Comparison of ENCODE assay signal across 8 mouse cellular contexts in the genomic region with DNA sequence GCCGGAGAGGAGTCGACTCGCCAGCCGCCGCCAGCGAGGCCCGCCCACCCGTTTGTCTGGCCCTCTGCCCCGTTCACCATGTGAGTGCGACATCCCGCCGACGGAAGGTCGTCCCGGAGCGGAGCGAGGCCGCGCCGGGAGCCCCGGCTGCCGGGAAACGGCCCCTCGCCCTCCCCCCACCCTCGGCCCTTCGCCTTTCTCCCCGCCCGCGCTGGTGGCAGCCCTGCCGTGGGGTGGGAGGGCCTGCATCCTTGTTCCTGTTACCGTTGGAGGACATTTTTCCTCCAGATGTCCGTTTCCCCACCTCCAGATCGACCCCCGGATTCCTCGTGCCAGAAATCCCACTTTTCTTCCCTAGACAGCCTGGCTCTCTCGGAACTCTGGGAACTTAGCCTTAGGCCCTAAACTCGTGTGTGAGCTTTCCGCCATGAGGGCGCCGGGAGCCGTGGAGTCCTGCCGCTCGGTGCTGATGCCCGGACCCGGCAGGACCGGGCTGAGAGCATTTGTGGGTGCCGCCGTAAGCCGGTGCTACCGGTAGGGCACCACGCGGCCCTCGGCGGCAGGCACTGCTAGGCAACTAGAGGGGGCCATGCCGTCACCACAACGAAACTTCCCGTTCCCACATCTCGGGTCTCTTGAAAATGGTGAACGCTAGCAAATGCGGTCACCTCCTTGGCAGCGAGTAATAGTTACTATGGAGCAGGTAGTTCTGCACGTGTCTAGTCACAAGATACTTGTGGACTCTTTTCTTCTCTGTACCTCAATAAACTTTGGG. TPM values are rescaled to one million over a fixed set of nuclear protein-coding genes. Genes with fewer than 3 reads are reported as not detected.
DNase-seq lines count a peak whose midpoint lies in the region; ATAC-seq and TF ChIP-seq lines count a peak whose summit lies in the region.

No protein-coding gene starts in this region.

- ATAC-seq in G1E (ENCODE audit: extremely low read depth, insufficient number of reproducible peaks, low FRiP score, poor library complexity, severe bottlenecking), result no peak
- peak; percentile 14; the same call in 1 of the 2 replicates for ATAC-seq in hindbrain, embryonic 15.5 days (ENCODE audit: low FRiP score, low read depth)
- peak; percentile 78 for ATAC-seq in megakaryocyte, adult 5-6 weeks (ENCODE audit: poor library complexity, severe bottlenecking)

- no peaks in the 10 kb centered on the region for H3K27me3 ChIP-seq in G1E (ENCODE audit: insufficient read depth, low read length)
- no peaks in the 10 kb centered on the region for H3K27me3 ChIP-seq in hindbrain, embryonic 15.5 days

- peak; percentile 64 for DNase-seq in G1E (ENCODE audit: low spot score)
- DNase-seq in frontal cortex, postnatal 10 days (ENCODE audit: low spot score in 2 of 2), result peak; percentile 47 to 52
- peak; percentile 33 to 43 for DNase-seq in left cerebral cortex, adult 8-10 months (ENCODE audit: low spot score in 2 of 2)
- DNase-seq in right cerebral cortex, postnatal 25 days, result peak; percentile 51
- DNase-seq in Muller cell, postnatal 12 days (ENCODE audit: inconsistent ontology term), result no peak

- peaks cover 31% of the 10 kb centered on the region for H3K36me3 ChIP-seq in G1E (replicated peaks)
- no peaks in the 10 kb centered on the region for H3K36me3 ChIP-seq in hindbrain, embryonic 15.5 days

- no peak for TF ChIP-seq CTCF in G1E (IDR thresholded peaks at IDR 0.05; ENCODE audit: low read depth, low read length)

- H3K27ac ChIP-seq in brown adipose tissue, adult 24 weeks (replicated peaks; ENCODE audit: low read depth, low read length), result peak overlapping the region; percentile 89
- H3K27ac ChIP-seq in hindbrain, embryonic 15.5 days (replicated peaks), result peak overlapping the region; percentile 96

- no peaks in the 10 kb centered on the region for H3K9me3 ChIP-seq in G1E (replicated peaks)
- no peaks in the 10 kb centered on the region for H3K9me3 ChIP-seq in hindbrain, embryonic 15.5 days

- peaks cover 46% of the 10 kb centered on the region for H3K4me1 ChIP-seq in G1E (ENCODE audit: insufficient read depth, low read depth, low read length)
- peaks cover 7% of the 10 kb centered on the region for H3K4me1 ChIP-seq in brown adipose tissue, adult 24 weeks (ENCODE audit: control insufficient read depth, insufficient read depth, insufficient read length, low read length)
- H3K4me1 ChIP-seq in hindbrain, embryonic 15.5 days (replicated peaks), result peaks cover 31% of the 10 kb centered on the region

- peak overlapping the region; percentile 95 for H3K4me3 ChIP-seq in G1E (ENCODE audit: low read depth, low read length)
- peak overlapping the region; percentile 87 for H3K4me3 ChIP-seq in brown adipose tissue, adult 24 weeks (ENCODE audit: insufficient read depth, low read depth, low read length)
- H3K4me3 ChIP-seq in hindbrain, embryonic 15.5 days, result peak overlapping the region; percentile 83

- H3K9ac ChIP-seq in hindbrain, embryonic 15.5 days, result peak overlapping the region; percentile 78

- peak overlapping the region; percentile 71 for H3K4me2 ChIP-seq in hindbrain, embryonic 15.5 days

- WGBS in hindbrain, embryonic 15.5 days, result under 1% methylated on average over 61 of the region's 62 CpGs

RNA-seq across cellular contexts. Expression of a gene that starts 0.6 kb away (rescaled TPM):
- 209 and 228 TPM in 2 replicates for total RNA-seq in G1E (2014; fragmentation: Nextera tagmentation)
- 269 and 315 TPM in 2 replicates for total RNA-seq in G1E (2017)
- polyA plus RNA-seq in G1E (2012), result 268 and 269 TPM in 2 replicates
- polyA plus RNA-seq in brown adipose tissue, adult 24 weeks (2012; ENCODE audit: insufficient read depth, insufficient read length, missing spikeins), result 107 and 147 TPM in 2 replicates
- 371 and 395 TPM in 2 replicates for polyA plus RNA-seq in hindbrain, embryonic 15.5 days (2015; fragmentation: Nextera tagmentation; extraction: Ambion mirVana)
- total RNA-seq in left cerebral cortex, adult 8-10 months (2022), result 100 to 1,000 TPM; 118 to 126 (median 124) TPM
- 118 and 120 TPM in 2 replicates for total RNA-seq in megakaryocyte, adult 5-6 weeks (2015)
- 140 and 162 TPM in 2 replicates for total RNA-seq in megakaryocyte, adult 5-6 weeks (2017)

RNA-seq across cellular contexts. Expression of a gene that starts 23.7 kb away (rescaled TPM):
- total RNA-seq in G1E (2014; fragmentation: Nextera tagmentation) (2,076 and 2,077 TPM in 2 replicates), G1E (2017) (2,841 and 2,974 TPM in 2 replicates)
- polyA plus RNA-seq in G1E (2012), result 1,412 and 1,783 TPM in 2 replicates
- 9,036 and 9,352 TPM in 2 replicates for polyA plus RNA-seq in brown adipose tissue, adult 24 weeks (2012; ENCODE audit: insufficient read depth, insufficient read length, missing spikeins)
- polyA plus RNA-seq in hindbrain, embryonic 15.5 days (2015; fragmentation: Nextera tagmentation; extraction: Ambion mirVana), result 2,267 and 2,290 TPM in 2 replicates
- total RNA-seq in left cerebral cortex, adult 8-10 months (2022), result 1,000 to 10,000 TPM; 1,625 to 1,859 (median 1,782) TPM
- 902 and 936 TPM in 2 replicates for total RNA-seq in megakaryocyte, adult 5-6 weeks (2015)
- total RNA-seq in megakaryocyte, adult 5-6 weeks (2017), result 1,533 and 1,600 TPM in 2 replicates

RNA-seq across cellular contexts. Expression of a gene that starts 24.0 kb away (rescaled TPM):
- total RNA-seq in G1E (2014; fragmentation: Nextera tagmentation) (544 and 609 TPM in 2 replicates), G1E (2017) (1,963 and 1,995 TPM in 2 replicates)
- polyA plus RNA-seq in G1E (2012), result 99.4 and 167 TPM in 2 replicates
- polyA plus RNA-seq in brown adipose tissue, adult 24 weeks (2012; ENCODE audit: insufficient read depth, insufficient read length, missing spikeins), result 592 and 593 TPM in 2 replicates
- polyA plus RNA-seq in hindbrain, embryonic 15.5 days (2015; fragmentation: Nextera tagmentation; extraction: Ambion mirVana), result 494 and 518 TPM in 2 replicates
- 100 to 1,000 TPM; 335 to 362 (median 360) TPM for total RNA-seq in left cerebral cortex, adult 8-10 months (2022)
- total RNA-seq in megakaryocyte, adult 5-6 weeks (2015), result 699 and 796 TPM in 2 replicates
- total RNA-seq in megakaryocyte, adult 5-6 weeks (2017), result 1,510 and 1,709 TPM in 2 replicates

RNA-seq across cellular contexts. Expression of a gene that starts 32.0 kb away (rescaled TPM):
- 102 and 116 TPM in 2 replicates for total RNA-seq in G1E (2014; fragmentation: Nextera tagmentation)
- total RNA-seq in G1E (2017), result 14.8 and 16.6 TPM in 2 replicates
- polyA plus RNA-seq in G1E (2012), result 24.8 and 34.7 TPM in 2 replicates
- 15.1 and 16.0 TPM in 2 replicates for polyA plus RNA-seq in brown adipose tissue, adult 24 weeks (2012; ENCODE audit: insufficient read depth, insufficient read length, missing spikeins)
- polyA plus RNA-seq in hindbrain, embryonic 15.5 days (2015; fragmentation: Nextera tagmentation; extraction: Ambion mirVana), result 8.1 and 8.3 TPM in 2 replicates
- 10 to 100 TPM; 36.4 to 39.1 (median 38.4) TPM for total RNA-seq in left cerebral cortex, adult 8-10 months (2022)
- 51.3 and 53.5 TPM in 2 replicates for total RNA-seq in megakaryocyte, adult 5-6 weeks (2015)
- total RNA-seq in megakaryocyte, adult 5-6 weeks (2017), result 21.3 and 27.4 TPM in 2 replicates

RNA-seq across cellular contexts. Expression of a gene that starts 44.4 kb away (rescaled TPM):
- 83.3 and 97.0 TPM in 2 replicates for total RNA-seq in G1E (2014; fragmentation: Nextera tagmentation)
- total RNA-seq in G1E (2017), result 134 TPM in 2 replicates
- polyA plus RNA-seq in G1E (2012), result 3.7 and 5.8 TPM in 2 replicates
- polyA plus RNA-seq in brown adipose tissue, adult 24 weeks (2012; ENCODE audit: insufficient read depth, insufficient read length, missing spikeins), result 3.0 and 4.1 TPM in 2 replicates
- 35.2 and 40.3 TPM in 2 replicates for polyA plus RNA-seq in hindbrain, embryonic 15.5 days (2015; fragmentation: Nextera tagmentation; extraction: Ambion mirVana)
- 1 to 10 TPM; 6.5 to 9.3 (median 8.1) TPM for total RNA-seq in left cerebral cortex, adult 8-10 months (2022)
- 70.7 and 76.4 TPM in 2 replicates for total RNA-seq in megakaryocyte, adult 5-6 weeks (2015)
- total RNA-seq in megakaryocyte, adult 5-6 weeks (2017), result 66.4 and 66.8 TPM in 2 replicates
